Mouse (Mus musculus): ENCODE measurements around the gene Slc45a3.

DNA sequence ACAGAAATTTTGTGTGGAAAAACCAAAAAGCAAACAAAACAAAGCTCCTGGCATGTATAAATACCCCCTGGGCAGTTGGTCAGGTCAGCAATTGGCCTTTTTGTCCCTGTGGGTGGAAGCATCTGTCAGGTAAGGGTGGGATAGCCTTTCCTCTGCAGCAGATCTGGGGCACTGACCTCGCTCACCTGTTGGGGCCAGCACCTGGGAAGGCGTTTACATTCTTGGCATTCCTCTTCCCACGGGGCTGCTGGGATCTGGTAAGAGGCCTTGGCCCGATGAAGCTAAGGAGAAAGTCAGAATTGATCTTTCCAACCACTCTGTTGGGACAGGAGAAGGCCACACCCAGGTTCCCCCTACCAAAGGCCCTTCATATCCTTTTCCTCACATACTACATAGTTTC lies 7.1 kb downstream of the Slc45a3 start:
- TF ChIP-seq GATA1 (IDR thresholded peaks at IDR 0.05; ENCODE audit: borderline replicate concordance, low read length) (no peak), CTCF (IDR thresholded peaks at IDR 0.05; ENCODE audit: low read depth, low read length) (no peak), GATA2 (IDR thresholded peaks at IDR 0.05; ENCODE audit: borderline replicate concordance, low read depth, low read length) (no peak), TAL1 (conservative IDR thresholded peaks at IDR 0.05; ENCODE audit: low read depth, low read length) (no peak)

Data from G1E (cell line).